ENCODE assay signal across 10 mouse cellular contexts in genomic region chr14:60377107-60377506, GRCm38 (mm10). TPM values are rescaled to one million over a fixed set of nuclear protein-coding genes. Genes with fewer than 3 reads are reported as not detected.
A peak's percentile ranks its signal among the peaks of the same experiment; 100 is the strongest.
DNase-seq lines count a peak whose midpoint lies in the region; ATAC-seq lines count a peak whose summit lies in the region.
"Had no signal": no experiment of that assay in that cellular context is flagged by ENCODE, and none has a peak within 500 bp of the region (broad histone marks: within the 10 kb centered on the region; RNA-seq: fewer than 3 reads in every experiment).

No protein-coding gene starts in this region.

- ATAC-seq in cerebellum, adult (ENCODE audit: insufficient number of reproducible peaks, low FRiP score, low TSS enrichment), result 0 out of 2 replicates have a peak, but pooled peaks have one; percentile 0
- ATAC-seq in limb, embryonic 12.5 days (ENCODE audit: insufficient number of reproducible peaks, insufficient read depth, low FRiP score, low TSS enrichment, low read depth), result 0 out of 2 replicates have a peak, but pooled peaks have one; percentile 21
- ATAC-seq in hindbrain, embryonic 14.5 days (ENCODE audit: low FRiP score), result no peak
- ATAC-seq in neural tube, embryonic 15.5 days (ENCODE audit: low FRiP score), result no peak
- no peak for ATAC-seq in monocyte, adult 5-6 weeks (replicated peaks; ENCODE audit: insufficient number of reproducible peaks, low FRiP score, low TSS enrichment, poor library complexity, severe bottlenecking)

- 80% methylated on average over 2 of the region's 2 CpGs for WGBS in limb, embryonic 12.5 days
- 71% methylated on average over 2 of the region's 2 CpGs for WGBS in limb, embryonic 10.5 days
- 87% methylated on average over 2 of the region's 2 CpGs for WGBS in hindbrain, embryonic 14.5 days
- whole genome bisulfite sequencing in neural tube, embryonic 15.5 days, result 77% methylated on average over 2 of the region's 2 CpGs

- H3K27ac ChIP-seq in limb, embryonic 12.5 days, result no peak overlapping the region
- no peak overlapping the region for H3K27ac ChIP-seq in limb, embryonic 10.5 days
- H3K27ac ChIP-seq in hindbrain, embryonic 14.5 days, result peak overlapping the region; percentile 99
- peak overlapping the region; percentile 98 for H3K27ac ChIP-seq in neural tube, embryonic 15.5 days (replicated peaks)
- H3K27ac ChIP-seq: gastrocnemius, adult 2 months had no signal

- H3K27me3 ChIP-seq in limb, embryonic 12.5 days, result peaks cover 42% of the 10 kb centered on the region
- H3K27me3 ChIP-seq in limb, embryonic 10.5 days (ENCODE audit: low read depth, poor library complexity, severe bottlenecking), result peaks cover 55% of the 10 kb centered on the region
- H3K27me3 ChIP-seq in hindbrain, embryonic 14.5 days (ENCODE audit: control insufficient read depth, insufficient read depth, low read length), result no peaks in the 10 kb centered on the region
- H3K27me3 ChIP-seq in neural tube, embryonic 15.5 days (replicated peaks), result peaks cover 3% of the 10 kb centered on the region; the same call in 1 of the 2 replicates

- DNase-seq in cerebellum, postnatal 14 days, result no peak
- no peak for DNase-seq in limb, embryonic 10.5 days (ENCODE audit: low spot score)
- no peak for DNase-seq in hindbrain, embryonic 14.5 days (ENCODE audit: low spot score)
- no peak for DNase-seq in urinary bladder, postnatal 10 days (ENCODE audit: low spot score)
- DNase-seq: gastrocnemius, adult 2 months; kidney, adult 11 months had no signal

- H3K4me1 ChIP-seq in limb, embryonic 12.5 days (replicated peaks), result peaks cover 6% of the 10 kb centered on the region; the same call in 1 of the 2 replicates
- H3K4me1 ChIP-seq in limb, embryonic 10.5 days, result peaks cover 28% of the 10 kb centered on the region
- H3K4me1 ChIP-seq in hindbrain, embryonic 14.5 days (replicated peaks; ENCODE audit: control insufficient read depth, insufficient read depth, low read length), result peaks cover 32% of the 10 kb centered on the region
- H3K4me1 ChIP-seq in neural tube, embryonic 15.5 days, result peaks cover 29% of the 10 kb centered on the region

- peak overlapping the region; percentile 87; the same call in 1 of the 2 replicates for H3K4me2 ChIP-seq in limb, embryonic 12.5 days
- peak overlapping the region; percentile 86 for H3K4me2 ChIP-seq in hindbrain, embryonic 14.5 days (replicated peaks)
- peak overlapping the region; percentile 88 for H3K4me2 ChIP-seq in neural tube, embryonic 15.5 days

- no peaks in the 10 kb centered on the region for H3K9me3 ChIP-seq in limb, embryonic 12.5 days
- no peaks in the 10 kb centered on the region for H3K9me3 ChIP-seq in limb, embryonic 10.5 days (replicated peaks)
- H3K9me3 ChIP-seq in hindbrain, embryonic 14.5 days (ENCODE audit: control insufficient read depth, low read length), result no peaks in the 10 kb centered on the region
- H3K9me3 ChIP-seq in neural tube, embryonic 15.5 days (replicated peaks), result no peaks in the 10 kb centered on the region

- no peak overlapping the region for H3K4me3 ChIP-seq in limb, embryonic 12.5 days (replicated peaks)
- H3K4me3 ChIP-seq in limb, embryonic 10.5 days, result no peak overlapping the region
- H3K4me3 ChIP-seq in hindbrain, embryonic 14.5 days (replicated peaks; ENCODE audit: low read length), result no peak overlapping the region
- H3K4me3 ChIP-seq in neural tube, embryonic 15.5 days (replicated peaks), result peak overlapping the region; percentile 89; the same call in 1 of the 2 replicates

- no peaks in the 10 kb centered on the region for H3K36me3 ChIP-seq in limb, embryonic 12.5 days
- no peaks in the 10 kb centered on the region for H3K36me3 ChIP-seq in limb, embryonic 10.5 days
- no peaks in the 10 kb centered on the region; the same call in 1 of the 2 replicates for H3K36me3 ChIP-seq in hindbrain, embryonic 14.5 days (replicated peaks; ENCODE audit: control insufficient read depth, insufficient read depth)
- no peaks in the 10 kb centered on the region for H3K36me3 ChIP-seq in neural tube, embryonic 15.5 days

- no peak overlapping the region for H3K9ac ChIP-seq in limb, embryonic 12.5 days (replicated peaks)
- H3K9ac ChIP-seq in hindbrain, embryonic 14.5 days, result peak overlapping the region; percentile 97; the same call in 1 of the 2 replicates
- 0 out of 2 replicates have a peak overlapping the region, but pooled peaks have one; percentile 96 for H3K9ac ChIP-seq in neural tube, embryonic 15.5 days (replicated peaks)

RNA-seq across cellular contexts. Expression of gene Amer2, which starts 4.0 kb away (rescaled TPM):
- polyA plus RNA-seq in limb, embryonic 12.5 days (2016; fragmentation: Nextera tagmentation; extraction: Ambion mirVana), result 3.9 and 4.6 TPM in 2 replicates
- polyA plus RNA-seq in limb, embryonic 10.5 days (2016; fragmentation: Nextera tagmentation; extraction: Ambion mirVana), result 3.0 and 3.4 TPM in 2 replicates
- polyA plus RNA-seq in hindbrain, embryonic 14.5 days (2014; fragmentation: Nextera tagmentation; extraction: Ambion mirVana), result 18.7 and 19.7 TPM in 2 replicates
- 21.8 and 30.5 TPM in 2 replicates for polyA plus RNA-seq in neural tube, embryonic 15.5 days (2015; fragmentation: Nextera tagmentation; extraction: Ambion mirVana)
- total RNA-seq in monocyte, adult 5-6 weeks (2017), result not detected in 3 replicates

Comparison
In these comparisons a context has a peak if more than half of its experiments do, and no peak if none do; other contexts are left out.
1. ATAC-seq: peak in cerebellum, adult (single experiment) and limb, embryonic 12.5 days (single experiment); none in hindbrain, embryonic 14.5 days (single experiment), neural tube, embryonic 15.5 days (single experiment) and monocyte, adult 5-6 weeks (single experiment).
2. H3K27ac ChIP-seq: peak in hindbrain, embryonic 14.5 days (single experiment) and neural tube, embryonic 15.5 days (single experiment); none in limb, embryonic 12.5 days (single experiment) and limb, embryonic 10.5 days (single experiment).
3. Peak in every context shown above with its lines, with median percentiles within 50 percentile points of each other: H3K4me2 ChIP-seq.